Mouse (Mus musculus): ENCODE measurements around the gene Rufy2.
A peak's percentile ranks its signal among the peaks of the same experiment; 100 is the strongest.

Rufy2 gene

DNA sequence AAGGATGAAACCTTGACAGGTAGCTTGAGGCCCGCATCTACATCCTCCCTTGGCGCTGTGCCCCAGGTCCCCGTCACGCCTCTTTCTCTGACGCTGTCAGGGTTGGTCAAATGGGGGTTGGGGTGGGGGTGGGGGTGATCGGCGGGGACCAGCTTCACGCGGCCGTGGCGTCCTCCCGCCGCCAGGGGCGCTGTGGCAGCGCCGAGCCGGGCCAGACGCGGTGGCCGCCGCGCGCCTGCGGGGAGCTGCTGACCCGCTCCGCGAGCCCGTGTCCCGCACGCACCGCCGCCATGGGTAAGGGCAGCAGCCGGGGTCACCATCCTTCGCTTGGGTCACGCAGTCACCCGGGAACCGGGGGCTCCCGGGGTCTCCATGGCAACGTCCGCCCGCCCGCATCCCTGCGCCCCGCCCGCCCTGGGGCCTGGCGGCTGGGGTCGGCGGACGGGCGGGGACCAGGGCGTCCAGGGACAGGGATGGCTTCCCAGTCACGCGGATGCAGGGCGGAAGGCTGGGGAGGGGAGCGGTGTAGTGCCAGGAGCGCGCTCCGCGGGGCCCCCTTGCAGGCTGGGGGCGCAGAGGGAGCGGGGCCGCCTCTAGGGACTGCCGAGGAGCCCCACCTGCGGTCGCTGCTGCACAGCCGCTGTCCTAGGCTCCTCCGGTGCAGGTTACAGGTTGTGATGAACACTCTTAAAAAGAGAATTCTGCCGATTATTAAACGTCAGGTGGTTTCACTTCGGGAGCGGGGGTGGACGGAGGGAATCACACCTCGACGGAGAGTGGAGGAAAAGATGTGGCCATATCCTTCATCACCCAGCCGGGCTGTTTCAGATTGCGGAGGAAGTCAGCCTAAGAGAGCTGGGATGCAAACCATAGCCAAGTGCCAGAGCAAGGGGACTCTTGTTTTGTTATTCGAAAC is at the start of gene Rufy2:
Rufy2 (plus strand) TSS at position 185 of the 916 bp plus-strand sequence.
- DNase-seq (ENCODE audit: extremely low read depth, low read depth), result no peak

GRCm38 (mm10) chr10:62932381-62932780 is 47.6 kb upstream of the Rufy2 start:
- no peak for DNase-seq (ENCODE audit: extremely low read depth, low read depth)

GRCm38 (mm10) chr10:62944975-62945580 is 34.9 kb upstream of the Rufy2 start:
- no peak for DNase-seq (ENCODE audit: extremely low read depth, low read depth)

DNA sequence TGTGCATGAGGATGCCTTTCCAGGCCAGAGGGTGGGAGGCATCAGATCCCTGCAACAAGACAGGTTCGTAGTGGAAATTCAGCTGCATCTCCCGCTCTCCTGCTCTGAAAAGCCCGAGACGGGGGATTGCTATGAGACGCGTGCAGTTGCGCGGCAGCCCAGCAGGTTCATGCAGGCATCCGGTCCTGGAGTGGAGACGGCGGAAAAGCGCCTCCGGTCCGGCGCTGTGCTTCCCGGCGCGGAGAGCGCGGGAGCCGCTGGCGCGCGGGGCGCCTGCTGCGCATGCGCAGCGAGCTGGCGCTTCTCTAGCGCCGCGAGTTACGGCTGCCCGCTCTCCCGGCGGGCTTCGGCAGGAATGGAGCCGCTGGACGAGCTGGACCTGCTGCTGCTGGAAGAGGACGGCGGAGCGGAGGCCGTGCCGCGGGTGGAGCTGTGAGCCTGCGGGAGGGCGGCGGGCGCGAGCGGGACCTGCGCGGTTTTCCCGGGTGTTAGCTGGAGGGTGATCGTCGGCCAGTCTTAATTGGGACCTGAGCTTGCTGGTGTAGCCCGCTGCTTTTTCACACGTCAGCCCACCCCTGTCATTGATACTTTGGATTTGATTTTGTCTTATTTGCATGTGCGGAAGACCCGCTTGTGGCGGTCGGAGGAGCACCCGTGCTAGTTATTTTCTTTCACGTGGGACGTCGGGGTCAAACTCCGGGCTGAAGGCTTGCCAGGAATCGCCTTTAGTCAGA is 33.1 kb upstream of the Rufy2 start, which contains the start of gene Dna2:
Dna2 (plus strand) TSS at position 289 of the 734 bp plus-strand sequence.
- peak; percentile 51 for DNase-seq (ENCODE audit: extremely low read depth, low read depth)

- peak; percentile 32 for DNase-seq (ENCODE audit: extremely low read depth, low read depth)
Observed at GRCm38 (mm10) chr10:62948551-62948950, 31.5 kb upstream of the Rufy2 start.

DNA sequence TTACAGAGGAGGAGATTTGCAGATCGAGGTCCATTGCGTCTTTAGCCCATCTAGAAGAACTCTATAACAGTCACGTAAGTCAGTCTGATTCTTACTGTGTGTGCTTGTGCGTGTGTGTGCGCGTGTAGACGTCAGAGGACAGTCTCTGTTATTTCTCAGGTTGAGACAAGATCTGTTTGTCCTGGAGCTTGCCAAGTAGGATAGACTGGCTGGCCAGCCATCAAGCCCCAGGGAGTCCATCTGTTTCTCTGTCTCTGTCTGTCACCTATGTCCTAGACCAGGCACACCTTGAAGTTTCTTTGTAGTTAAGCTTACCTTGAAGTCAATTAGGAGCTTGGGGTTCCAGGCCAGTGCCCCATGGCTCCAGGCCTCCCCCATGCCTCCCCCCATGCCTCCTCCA is 16.1 kb upstream of the Rufy2 start:
- no peak for DNase-seq (ENCODE audit: extremely low read depth, low read depth)

DNA sequence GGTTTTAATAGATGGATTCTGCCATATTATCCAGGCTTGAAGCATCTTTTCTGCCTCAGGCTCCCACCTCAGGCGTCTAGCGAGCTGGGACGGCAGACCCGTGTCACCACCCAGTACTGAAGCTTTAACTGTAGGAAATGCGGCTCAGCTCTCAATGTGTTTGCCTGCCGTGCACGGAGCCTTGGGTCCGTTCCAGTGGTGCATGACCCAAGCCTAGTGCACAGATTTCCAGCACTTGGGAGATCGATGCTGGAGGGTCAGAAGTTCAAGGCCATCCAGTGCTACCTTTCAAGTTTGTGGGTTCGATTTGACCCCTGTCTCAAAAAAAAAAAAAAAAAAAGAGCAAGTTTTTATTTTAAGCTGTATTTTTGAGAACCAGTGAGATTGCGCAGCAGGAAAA is 14.2 kb upstream of the Rufy2 start:
- no peak for DNase-seq (ENCODE audit: extremely low read depth, low read depth)

DNA sequence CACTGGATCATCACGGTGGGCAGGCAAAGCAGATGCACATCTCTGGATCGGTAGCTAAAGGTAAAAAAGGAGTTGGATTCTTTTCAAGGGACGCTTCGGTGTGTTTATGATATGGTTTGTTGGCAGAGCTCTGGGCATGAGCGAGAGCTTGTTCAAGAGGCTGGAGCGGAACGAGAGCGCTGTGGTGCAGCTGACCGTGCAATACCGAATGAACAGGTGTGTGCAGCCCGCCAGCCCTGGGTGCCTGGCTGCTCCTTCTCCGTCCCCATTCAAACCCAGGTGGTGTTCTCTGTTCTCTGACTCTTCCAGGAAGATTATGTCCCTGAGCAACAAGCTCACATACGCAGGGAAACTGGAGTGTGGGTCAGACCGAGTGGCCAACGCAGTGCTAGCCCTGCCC is 13.7 kb upstream of the Rufy2 start:
- DNase-seq (ENCODE audit: extremely low read depth, low read depth), result no peak

DNA sequence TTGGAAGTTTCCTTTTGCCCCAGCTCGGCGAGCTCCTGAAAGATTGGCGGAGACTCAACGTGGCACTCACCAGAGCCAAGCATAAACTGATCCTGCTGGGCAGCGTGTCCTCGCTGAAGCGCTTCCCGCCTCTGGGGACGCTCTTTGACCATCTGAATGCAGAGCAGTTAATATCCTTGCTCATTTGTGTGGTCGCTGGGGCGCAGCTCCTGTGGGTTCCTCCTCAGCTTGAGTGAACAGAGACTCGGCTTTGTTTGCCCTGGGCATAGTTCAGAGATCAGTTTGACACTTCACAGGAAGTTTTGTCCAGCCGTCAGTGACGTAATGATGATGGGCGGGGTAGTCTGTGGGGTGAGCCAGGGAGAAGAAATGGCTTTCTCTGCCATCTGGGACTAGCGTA is 8.2 kb upstream of the Rufy2 start:
- no peak for DNase-seq (ENCODE audit: extremely low read depth, low read depth)

DNA sequence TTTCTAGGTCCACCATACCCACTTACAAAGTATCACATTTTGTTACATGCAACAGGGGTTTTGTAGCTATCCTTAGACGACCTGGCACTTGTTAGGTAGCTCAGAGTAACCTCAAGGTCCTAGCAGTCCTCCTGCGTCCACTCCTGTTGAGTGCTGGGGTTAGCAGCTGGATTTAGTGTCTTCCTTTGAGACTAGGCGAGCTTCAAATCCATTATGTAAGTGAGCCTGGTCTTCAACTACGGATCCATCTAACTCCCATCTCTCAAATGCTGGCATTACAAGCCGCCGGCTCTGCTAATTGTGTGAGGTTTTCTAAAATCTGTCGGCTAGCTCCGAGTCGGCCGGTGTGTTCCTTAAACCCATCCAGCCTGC is 370 bp upstream of the Rufy2 start:
- DNase-seq (ENCODE audit: extremely low read depth, low read depth), result no peak

- no peak for DNase-seq (ENCODE audit: extremely low read depth, low read depth)
Observed at GRCm38 (mm10) chr10:62984072-62984471, 4.0 kb downstream of the Rufy2 start.

GRCm38 (mm10) chr10:62984495-62984894 is 4.5 kb downstream of the Rufy2 start:
- DNase-seq (ENCODE audit: extremely low read depth, low read depth), result no peak

- peak; percentile 55 for DNase-seq (ENCODE audit: extremely low read depth, low read depth)
Observed at GRCm38 (mm10) chr10:62987341-62987740, 7.3 kb downstream of the Rufy2 start.

DNA sequence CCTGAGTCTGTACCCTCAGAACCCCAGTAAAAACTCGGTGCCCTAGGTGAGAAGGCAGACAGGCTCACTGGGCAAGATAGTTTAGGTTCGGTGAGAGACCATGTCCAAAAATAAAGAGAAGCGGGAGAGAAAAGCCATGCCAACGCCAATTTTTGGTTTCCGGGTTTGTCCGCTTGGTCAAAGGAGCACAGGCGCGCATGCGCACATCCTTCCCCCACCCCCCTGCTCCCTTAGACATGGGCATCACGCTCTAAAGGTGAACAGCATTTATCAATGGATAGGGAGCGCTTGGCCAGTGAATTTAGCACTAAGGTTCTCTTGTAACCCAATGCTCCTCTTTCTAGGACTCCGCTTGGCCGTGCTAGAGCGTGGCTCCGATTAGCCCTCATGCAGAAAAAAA is 10.6 kb downstream of the Rufy2 start:
- no peak for DNase-seq (ENCODE audit: extremely low read depth, low read depth)

GRCm38 (mm10) chr10:62993991-62994390 is 14.0 kb downstream of the Rufy2 start:
- no peak for DNase-seq (ENCODE audit: extremely low read depth, low read depth)

- no peak for DNase-seq (ENCODE audit: extremely low read depth, low read depth)
Observed at GRCm38 (mm10) chr10:63000584-63000983, 20.6 kb downstream of the Rufy2 start.

DNA sequence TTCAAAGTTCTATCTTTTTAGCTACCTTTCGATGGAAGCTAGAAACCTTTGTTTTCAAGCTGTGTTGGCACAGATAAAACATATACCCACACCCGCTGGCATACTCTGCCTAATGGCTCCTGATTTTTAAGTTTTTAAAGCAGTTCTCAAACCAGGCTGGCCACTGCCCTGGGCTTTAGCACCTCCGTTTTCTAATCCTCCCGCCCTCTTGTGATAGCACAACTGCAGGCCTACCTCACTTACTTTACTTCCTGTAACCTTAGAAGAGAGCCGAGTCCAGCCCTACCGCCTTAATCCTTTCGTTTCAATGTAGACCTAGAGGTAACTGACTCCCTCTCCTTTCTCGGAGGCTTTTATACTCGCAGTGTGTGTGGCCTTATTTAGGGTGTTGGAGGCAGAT is 23.2 kb downstream of the Rufy2 start:
- DNase-seq (ENCODE audit: extremely low read depth, low read depth), result no peak

- no peak for DNase-seq (ENCODE audit: extremely low read depth, low read depth)
Observed at GRCm38 (mm10) chr10:63004556-63004955, 24.5 kb downstream of the Rufy2 start.

GRCm38 (mm10) chr10:63008193-63008592 is 28.2 kb downstream of the Rufy2 start:
- no peak for DNase-seq (ENCODE audit: extremely low read depth, low read depth)

- peak; percentile 90 for DNase-seq (ENCODE audit: extremely low read depth, low read depth)
Observed at GRCm38 (mm10) chr10:63010268-63010667, 30.2 kb downstream of the Rufy2 start.

- DNase-seq (ENCODE audit: extremely low read depth, low read depth), result no peak
Observed at GRCm38 (mm10) chr10:63011556-63011955, 31.5 kb downstream of the Rufy2 start.

GRCm38 (mm10) chr10:63013476-63013875 is 33.5 kb downstream of the Rufy2 start:
- no peak for DNase-seq (ENCODE audit: extremely low read depth, low read depth)
